Mouse (Mus musculus) embryonic facial prominence, embryonic 11.5 days (tissue): ENCODE measurements around the gene Rasgef1a. TPM values are rescaled to one million over a fixed set of nuclear protein-coding genes. Genes with fewer than 3 reads are reported as not detected.

ENCODE experiments used
- microRNA-seq: library from miRNA; unstranded; fragments of <30 nt; microRNA quantifications from one replicate; pipeline ENCODE4, GENCODE M21; 2016; ENCODE audit warnings: borderline number of aligned reads
- polyA plus RNA-seq: library from polyadenylated mRNA; unstranded; fragments of >200 nt; fragmentation: Nextera tagmentation; extraction: Ambion mirVana; gene quantifications from 2 replicates; pipeline ENCODE4 v1.2.1, GENCODE M21; 2014

The Rasgef1a gene
- polyA plus RNA-seq, 1 experiment from 2014 or later: 0.24 TPM

Small RNA genes lying within 50 kb of the gene (microRNA-seq; reads per million reads assigned to microRNA genes)
- gene Mir7044: not detected

Other genes starting within 250 kb of the Rasgef1a start
- 162 and 163 TPM in 2 replicates for gene Zfp637, start 170.3 kb upstream of the Rasgef1a start, polyA plus RNA-seq
- 13.9 and 15.5 TPM in 2 replicates for gene Zfp239, start 149.3 kb upstream of the Rasgef1a start, polyA plus RNA-seq
- 865 and 885 TPM in 2 replicates for gene Hnrnpf, start 111.1 kb upstream of the Rasgef1a start, polyA plus RNA-seq
- 0.26 and 0.83 TPM in 2 replicates for gene Fxyd4, start 73.7 kb upstream of the Rasgef1a start, polyA plus RNA-seq
- gene Csgalnact2, start 127.7 kb downstream of the Rasgef1a start, polyA plus RNA-seq: 11.4 and 14.0 TPM in 2 replicates
- 1.6 and 1.8 TPM in 2 replicates for gene Ret, start 186.3 kb downstream of the Rasgef1a start, polyA plus RNA-seq